Mouse (Mus musculus) megakaryocyte, adult 5-6 weeks (primary cell): ENCODE results near the gene Gm20388. TPM values are rescaled to one million over a fixed set of nuclear protein-coding genes. Genes with fewer than 3 reads are reported as not detected.
"Not testable (repeated sequence)": the region's sequence is repeated elsewhere in the genome, so short reads cannot be mapped to it uniquely, and the experiment has no call there.

Source experiments
- ATAC-seq: 2 replicates; pipeline ENCODE4 v1.8.0; 2016; ENCODE audit warnings: mild to moderate bottlenecking, inconsistent platforms; ENCODE audit not compliant: poor library complexity, severe bottlenecking
- total RNA-seq, 2 experiments: library from RNA; stranded (forward) in 1 of 2; stranded (reverse) in 1 of 2; fragments of 153-499, 151-499 nt in 1 of 2; fragments of 221-1000, 200-1000 nt in 1 of 2; gene quantifications; 2 replicates each; pipeline versions ENCODE4 v1.2.3 to v1.2.4; 2015 to 2017

The Gm20388 gene
- total RNA-seq, 2 experiments from 2014 or later = 7.6 to 15.5 TPM

DNA sequence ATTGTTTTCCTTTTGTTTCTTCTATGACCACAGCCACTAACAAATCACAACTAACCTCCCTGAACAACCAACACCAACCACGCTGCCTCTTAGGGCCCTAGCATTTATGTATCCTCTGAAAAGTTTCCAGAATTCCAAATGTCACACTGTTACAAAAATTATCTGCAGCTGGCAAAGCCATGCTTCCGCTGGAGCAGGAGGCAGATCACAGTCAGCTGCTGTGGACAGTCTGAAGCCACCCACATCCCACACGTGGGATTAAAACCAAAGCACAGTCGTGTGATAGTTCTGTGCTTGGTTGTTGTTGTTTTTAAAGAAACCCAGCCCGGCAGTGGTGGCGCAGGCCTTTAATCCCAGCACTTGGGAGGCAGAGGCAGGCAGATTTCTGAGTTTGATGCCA is 788.4 kb downstream of the Gm20388 start:
- ATAC-seq = no peak

DNA sequence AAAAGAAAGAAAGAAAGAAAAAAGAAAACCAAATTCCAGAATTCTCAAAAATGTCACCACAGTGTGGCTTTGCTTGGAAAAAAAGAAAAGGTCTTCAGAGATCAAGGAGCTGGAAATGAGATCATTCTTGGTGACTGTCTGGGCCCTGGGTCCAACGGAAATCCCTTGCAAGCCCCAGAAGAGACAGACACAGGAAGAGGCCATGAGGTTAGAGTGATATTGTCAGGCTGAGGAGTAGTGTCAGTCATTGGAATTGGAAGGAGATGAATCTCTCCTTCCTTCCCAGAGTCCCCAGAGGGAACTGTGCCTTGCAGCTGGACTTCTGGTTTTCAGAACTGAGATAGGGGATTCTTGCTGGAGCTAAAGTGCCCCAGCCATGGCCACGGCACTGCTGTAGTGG is 788.9 kb downstream of the Gm20388 start:
- ATAC-seq = no peak

DNA sequence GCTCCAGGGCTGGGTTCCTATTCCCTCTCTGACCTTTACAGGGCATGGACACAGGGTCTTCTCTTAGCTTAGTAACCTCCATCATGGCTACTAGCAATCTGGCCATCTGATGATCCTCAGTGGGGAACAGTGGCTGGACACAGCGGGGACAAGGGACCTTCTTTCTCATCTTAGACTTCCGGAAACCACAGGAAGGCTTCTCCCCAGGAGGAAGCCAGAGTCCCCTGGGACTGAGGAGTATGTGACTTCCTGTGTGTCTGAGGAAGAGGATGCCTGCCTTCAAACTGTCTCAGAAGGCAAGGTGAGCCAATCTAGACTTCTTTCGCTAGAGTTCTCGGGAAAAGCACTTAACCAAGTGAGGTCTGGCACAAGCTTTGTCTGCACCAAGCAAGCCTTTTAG is 789.4 kb downstream of the Gm20388 start:
- no peak for ATAC-seq

DNA sequence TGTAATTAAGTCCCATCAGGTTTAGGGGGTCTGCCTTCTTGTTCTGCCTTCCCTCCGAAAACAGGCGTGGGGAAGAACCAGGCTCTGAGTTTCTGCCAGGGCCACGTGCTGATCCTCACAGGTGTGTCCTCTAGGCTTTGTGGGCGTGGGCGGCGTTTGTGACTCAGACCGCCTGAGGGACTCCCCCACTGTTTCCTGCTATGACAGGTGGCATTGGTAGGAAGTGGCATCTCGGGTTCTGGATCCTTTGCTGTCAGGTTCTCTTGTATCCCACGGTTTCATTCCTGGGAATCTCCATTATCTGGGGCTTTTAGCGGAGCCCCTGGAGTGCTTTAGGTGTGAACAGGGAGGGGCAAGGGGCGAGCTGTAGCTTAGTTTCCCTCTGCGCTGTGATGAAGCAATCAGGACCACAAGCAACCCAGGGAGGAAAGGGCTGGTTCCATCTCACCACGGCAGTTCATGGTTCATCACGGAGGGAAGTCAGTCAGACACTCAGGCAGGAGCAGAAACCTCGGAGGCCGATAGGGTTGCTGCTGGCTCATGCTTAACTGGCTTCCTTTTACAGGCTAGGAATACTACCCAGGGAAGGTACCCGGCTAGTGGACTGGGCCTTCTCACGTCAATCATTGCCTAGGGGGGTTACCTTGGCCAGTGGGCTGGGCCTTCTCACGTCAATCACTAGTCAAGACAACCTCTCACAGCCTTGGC is 791.3 kb downstream of the Gm20388 start:
- peak; percentile 80 for ATAC-seq

DNA sequence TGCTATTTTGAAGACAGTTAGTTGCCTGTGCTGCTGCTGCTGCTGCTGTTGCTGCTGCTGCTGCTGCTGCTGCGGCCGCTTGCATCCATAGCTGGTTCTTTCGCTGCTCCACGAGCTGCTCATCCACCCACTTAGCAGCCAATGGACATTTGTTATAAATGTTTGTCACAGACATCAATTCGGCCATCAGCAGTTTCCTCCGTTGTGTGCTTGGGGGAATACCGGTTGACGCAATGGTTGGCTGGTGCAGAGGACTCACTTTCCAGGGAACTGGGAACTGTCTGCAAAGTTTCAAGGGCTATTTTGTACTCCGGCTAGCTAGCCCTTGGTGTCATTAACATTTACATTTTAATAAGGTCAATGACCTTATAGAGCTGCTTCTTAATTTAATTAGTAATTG is 793.6 kb downstream of the Gm20388 start:
- no peak for ATAC-seq

DNA sequence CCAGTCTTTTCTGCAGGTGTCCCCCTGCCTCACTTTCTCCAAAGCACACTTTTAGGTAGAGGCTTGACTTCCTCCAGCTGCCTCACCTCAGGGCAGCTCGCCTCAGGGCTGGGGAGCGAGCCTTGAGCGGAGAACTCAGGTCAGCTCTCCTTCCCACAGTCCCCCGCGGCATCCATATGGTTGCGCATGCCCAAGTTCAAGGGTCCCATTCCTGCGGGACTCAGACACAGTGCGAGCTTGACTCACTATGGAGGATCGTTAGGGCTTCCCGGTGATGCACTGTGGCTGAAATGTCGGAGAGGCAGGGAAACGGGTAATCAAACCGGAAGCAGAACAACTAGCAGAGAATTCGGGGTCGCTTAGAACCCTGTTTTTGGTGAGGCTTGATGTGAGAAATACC is 794.5 kb downstream of the Gm20388 start:
- ATAC-seq = no peak

DNA sequence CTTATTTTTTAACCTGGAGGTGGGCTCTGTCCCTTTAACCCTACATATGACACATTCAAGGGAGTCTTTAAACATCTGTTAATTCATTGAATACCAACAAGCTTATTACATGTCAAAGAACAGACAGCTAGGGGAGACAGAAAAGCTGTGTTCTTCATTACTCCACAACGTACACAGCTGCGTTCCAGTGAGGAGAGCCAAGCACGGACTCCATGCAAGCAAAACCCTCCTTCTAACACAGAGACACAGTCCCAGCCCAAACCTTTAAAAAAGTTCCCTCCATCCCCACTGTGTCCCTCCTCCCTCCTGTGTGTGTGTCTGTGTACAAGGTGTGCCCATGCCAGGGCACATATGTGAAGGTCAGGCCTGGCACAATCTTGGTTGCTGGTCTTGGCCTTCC is 795.6 kb downstream of the Gm20388 start:
- no peak for ATAC-seq

DNA sequence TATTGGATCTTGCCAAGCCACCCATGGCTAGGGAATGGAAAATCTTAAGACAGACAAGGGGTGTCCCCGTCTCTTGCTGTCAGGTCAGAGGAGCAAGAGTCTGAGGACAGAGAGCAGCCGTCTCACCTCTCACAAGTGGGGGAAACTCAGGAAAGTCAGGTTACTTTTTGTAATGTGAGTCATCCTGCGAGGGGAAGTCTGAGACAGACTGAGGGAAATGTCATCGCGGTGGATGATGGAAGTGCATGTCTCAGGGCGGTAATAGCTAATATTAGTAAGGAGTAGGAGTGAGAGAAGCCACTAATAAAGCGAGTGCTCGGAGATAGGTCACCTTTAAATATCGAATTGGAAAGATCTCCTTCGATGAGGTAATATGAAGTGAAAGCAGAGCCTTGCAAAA is 798.5 kb downstream of the Gm20388 start:
- ATAC-seq = peak; percentile 27; the same call in 1 of the 2 replicates

DNA sequence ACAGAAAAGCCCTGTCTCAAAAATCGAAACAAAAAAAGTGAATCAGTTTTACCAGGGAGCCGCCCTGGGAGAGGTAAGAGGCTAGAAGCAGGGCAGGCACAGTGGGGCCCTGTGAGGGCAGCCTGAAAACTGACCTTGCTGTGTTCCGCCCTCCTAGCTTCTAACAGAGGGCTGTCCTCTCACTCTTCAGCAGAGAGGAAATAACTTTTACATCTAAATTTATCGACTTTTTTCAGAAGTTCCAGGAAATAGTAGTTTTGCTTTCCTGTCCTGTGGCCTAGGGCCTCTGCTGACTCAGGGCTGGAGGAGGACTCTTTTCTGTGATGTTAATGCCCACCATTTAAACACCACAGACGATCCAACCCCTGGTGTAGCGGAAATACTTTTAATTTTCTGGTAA is 804.6 kb downstream of the Gm20388 start:
- ATAC-seq = peak; percentile 66

DNA sequence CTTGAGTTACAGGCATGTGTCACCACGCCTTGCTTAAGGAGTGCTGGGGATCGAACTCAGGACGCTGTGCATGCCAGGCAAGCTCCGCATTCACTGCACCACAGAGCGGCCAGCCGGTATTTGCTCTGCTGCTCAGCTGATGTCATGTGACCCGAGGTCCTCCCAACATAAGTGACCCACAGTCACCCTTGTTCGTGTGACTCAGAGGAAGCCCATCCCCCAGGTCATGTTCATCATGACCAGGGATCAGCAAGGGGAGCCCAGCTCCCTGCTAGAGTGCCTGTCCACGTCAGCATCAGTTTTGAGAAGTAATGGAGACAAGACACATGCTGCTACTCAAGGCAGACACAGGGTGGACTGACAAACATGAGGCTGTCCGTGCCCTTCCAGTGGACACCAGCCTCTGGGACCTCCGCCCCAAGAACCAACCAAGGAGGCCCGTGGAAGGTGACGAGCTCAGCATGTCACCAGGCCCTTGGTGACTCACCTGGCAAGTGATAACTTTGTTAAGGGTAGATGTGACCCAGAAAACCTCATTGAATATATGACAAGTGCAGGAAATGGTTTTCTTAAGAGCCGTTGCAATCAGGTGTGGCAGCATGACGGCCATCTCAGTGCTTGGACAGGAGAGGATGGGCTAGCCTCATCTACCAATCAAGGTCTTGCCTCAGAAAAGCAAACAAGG is 805.5 kb downstream of the Gm20388 start:
- peak; percentile 17 for ATAC-seq

DNA sequence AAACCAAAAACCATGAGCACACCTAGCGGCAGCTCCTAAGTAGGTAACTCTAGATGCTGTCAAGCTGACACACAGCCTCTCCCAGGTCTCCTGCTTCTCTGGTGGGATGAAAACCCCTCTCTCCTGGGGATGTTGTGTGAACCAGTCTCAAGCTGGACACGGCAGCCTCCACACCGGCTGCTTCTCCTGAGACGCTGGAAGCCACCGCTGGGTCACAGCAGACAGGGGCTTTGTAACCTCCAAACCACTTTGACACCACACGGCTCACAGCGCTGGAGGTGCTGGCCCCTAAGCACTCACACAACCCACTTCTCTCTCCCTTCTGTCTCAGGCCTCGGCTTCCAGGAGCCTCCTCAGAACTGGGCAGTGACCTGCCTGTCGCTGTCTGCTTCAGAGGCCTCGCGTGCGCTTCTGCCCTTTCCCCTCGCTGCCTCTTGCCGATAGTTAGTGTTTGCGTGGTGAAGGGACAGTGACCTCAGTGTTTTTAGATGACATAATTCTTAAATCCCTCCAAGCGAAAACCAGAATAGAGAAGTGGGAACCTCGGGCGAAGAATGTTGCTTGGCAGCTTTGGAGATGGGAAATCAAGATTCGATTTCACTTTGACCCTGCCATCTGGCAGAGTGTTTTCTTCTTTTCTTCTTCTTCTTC is 809.1 kb downstream of the Gm20388 start:
- ATAC-seq = peak; percentile 38; the same call in 1 of the 2 replicates

DNA sequence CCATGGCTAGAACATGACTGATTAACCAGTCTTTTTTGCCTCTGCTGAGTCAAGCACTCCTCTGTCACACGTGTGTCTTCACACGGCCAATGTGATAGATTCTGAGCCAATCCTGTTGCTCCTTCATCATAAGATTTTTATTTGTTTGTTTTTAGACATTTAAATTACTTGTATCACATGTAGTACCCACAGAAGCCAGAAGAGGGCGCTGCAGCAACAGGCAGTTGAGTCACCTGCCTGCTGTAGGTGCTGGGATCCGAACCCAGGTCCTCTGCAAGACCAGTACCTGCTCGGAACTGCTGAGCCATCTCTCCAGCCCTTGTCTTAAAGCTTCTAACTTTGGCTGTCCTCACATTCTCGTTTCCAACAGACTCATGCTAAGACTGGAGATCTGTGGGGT is 812.4 kb downstream of the Gm20388 start:
- ATAC-seq = no peak

DNA sequence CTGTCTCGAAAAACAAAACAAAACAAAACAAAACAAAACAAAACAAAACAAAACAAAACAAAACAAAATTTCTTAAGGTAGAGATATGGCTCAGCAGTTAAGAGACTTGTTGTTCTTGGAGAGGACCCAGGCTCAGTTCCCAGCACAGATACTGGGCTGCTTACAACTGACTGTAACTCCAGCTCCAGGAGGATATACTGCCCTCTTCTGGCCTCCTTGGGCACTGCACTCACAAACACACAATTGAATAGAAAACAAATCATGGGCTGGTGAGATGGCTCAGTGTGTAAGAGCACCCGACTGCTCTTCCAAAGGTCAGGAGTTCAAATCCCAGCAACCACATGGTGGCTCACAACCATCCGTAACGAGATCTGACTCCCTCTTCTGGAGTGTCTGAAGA is 813.5 kb downstream of the Gm20388 start:
- ATAC-seq = not testable (repeated sequence)

DNA sequence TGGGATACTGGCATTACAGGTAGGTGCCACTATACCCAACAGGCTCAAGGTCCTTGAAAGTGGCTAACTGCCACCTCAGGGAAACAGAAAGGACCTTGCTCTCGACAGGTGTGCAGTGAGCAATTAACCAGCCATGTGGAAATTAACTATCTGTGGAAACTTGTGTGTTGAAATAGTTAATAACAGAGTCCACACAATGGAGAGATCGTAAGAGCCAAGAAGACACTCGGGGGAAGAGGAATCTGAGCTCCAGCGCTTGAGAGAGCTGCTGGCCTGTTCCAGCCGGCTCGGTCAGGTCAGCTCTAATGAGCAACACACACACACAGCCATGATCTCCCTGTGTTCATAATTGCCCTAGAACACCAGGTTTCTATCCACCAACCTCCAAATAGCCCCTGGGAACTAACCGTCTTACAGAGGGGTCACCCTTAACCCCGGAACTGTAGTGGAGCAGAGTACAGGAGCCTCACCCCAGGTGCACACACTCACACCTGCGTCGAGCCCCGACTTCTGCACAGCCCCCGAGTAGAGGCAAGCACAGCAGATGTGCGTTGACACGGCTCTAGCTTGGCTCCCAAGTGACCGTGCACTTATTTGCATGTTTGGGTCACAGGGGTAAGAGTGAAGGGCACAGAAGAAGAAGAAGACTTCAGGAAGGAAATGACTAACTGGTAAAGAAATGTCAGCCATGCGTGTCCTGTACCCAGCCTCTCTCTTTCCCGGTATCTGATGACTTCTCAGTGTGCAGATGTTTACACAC is 814.4 kb downstream of the Gm20388 start:
- ATAC-seq = peak; percentile 33; the same call in 1 of the 2 replicates

DNA sequence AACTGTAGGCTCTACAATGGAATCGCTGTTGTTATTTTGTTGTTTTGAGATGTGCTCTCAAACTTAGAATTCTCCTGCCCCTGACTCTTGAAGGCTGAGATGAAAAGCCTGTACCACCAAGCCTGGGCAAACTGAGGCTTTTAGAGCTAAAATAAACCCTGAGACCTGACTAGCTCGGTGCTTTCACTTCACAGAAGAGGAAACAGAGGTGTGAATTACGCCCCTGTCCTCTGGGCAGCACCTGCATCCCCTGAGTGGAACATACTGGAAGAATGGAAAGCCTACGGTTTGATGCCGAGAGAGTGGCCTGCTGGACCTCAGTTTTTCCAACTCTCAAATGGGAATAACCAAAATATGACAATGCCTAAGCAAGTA is 814.9 kb downstream of the Gm20388 start:
- no peak for ATAC-seq

DNA sequence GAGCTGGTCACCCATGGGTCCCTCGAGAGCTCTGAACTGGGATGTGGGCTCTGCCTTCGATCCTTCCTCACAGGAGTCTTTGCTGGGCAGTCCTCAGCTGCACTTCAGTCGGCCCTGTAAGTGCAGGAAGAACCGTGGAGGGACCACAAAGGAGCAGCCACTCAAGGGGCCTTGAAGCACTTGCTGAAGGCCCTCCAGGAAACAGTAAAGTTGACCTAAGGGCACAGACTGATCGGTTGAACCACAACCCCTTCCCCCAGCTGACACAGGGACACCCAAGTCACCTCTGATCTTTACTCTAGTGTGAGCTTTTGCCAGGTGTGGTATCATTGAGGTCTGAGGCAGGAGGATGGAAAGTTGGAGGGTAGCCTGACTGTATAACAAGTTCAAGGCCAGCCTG is 815.4 kb downstream of the Gm20388 start:
- no peak for ATAC-seq

DNA sequence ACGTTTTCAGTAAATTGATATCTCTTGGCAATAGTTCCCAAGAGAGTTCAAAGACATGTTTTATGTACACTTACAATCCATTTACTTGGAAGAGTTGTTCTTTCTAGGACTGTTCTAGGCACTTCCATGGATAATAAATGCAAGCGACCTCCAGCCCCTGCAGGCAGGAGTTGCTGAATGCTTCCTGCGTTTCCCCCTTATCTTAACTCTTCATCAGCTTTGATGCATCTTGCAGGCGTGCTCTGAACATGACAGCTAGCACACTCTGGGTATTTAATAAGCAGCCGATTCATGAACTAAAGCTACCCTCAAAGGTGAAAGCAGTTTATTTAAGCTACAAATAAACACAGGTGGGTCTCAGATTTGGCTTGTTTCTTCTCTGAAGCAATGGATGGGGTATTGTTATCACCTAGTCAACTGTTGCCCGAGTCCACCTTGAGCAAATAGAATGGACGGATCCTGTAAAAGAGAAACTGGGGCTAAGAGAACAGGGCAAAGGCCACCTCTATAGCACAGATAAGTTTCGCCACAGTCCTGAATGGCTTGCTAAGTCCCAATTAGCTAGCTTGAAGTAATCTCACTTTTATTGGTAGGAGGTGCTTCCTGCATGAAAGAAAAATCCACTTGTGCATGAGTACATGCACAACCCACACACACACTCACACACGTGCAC is 818.0 kb downstream of the Gm20388 start:
- no peak for ATAC-seq

DNA sequence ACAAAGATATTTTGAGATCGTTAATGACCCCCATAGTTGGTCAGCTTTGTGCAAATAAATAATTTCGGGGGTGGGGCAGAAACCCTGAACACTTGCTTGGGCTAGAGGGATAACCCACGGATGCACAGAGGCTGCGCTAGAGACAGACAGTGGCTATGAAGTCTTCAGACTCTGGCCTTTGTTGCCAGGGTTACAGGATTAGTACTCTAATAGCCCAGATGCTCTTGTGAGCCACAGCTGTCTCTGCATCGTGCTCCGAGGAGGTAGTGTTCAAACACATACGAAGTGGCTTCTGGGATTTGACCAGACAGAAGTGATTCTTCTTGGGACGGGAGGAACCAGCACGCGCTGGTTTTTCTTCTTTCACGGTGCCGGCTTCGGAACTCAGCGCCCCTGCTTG is 820.9 kb downstream of the Gm20388 start:
- no peak for ATAC-seq

DNA sequence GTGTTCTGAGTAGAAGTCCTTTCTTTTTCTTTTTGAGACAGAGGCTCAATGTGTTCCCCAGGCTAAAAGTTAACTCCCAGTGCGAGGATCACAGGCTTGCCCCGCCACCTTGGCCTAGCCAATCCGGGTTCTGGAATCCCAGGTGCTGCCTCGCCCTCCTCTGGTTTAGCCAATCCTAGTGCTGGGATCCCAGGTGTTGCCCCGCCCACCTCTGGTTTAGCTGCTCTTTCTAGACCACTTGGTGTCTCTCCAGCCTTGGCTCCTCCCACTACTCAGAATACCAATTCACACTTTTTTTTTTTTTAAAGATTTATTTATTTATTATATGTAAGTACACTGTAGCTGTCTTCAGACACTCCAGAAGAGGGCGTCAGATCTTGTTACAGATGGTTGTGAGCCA is 821.4 kb downstream of the Gm20388 start:
- ATAC-seq = no peak

DNA sequence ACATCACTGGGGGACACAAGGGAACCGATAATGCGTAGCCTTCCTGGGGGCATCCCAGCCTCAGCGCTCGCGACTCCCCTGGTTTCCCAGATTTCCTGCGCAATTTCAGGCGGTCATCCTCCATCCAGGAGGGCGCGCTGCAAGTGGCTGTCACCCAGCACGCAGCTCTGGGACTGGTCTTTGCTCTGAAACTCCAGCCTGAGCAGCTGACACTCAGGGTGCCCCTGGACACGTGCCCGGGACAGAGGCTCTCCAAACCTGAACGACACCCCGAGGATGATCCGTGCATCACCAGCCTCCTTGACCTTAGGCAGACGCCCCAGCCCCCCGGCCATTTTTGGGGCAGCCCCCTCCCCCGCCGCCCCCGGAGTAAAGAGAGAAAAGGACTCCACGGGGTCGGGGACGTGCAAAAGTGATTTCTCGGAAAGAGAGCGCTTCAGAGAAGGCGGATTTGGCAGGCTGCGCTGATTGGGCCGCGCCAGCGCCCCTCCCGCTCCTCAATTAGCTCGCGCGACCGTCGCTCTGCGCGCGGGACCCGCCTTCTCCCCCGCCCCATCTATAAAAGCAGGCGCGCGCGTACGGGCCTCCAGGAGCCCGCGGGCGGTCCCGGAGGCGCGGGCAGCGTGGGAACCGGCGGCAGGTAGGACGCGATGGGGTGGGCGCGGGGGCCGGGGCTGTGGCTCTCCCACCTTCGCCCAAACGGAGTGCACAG is 825.3 kb downstream of the Gm20388 start, which contains the start of gene Irf8:
Irf8 (plus strand) TSS at position 589 of the 712 bp plus-strand sequence.
- ATAC-seq = peak; percentile 90
